Mouse (Mus musculus): Measurements from ENCODE around the gene Ror1.

Gene Ror1

GRCm38 (mm10) chr4:100393374-100394061, 297.9 kb downstream of the Ror1 start:
- DNase-seq, result no peak

- no peak for DNase-seq
Observed at GRCm38 (mm10) chr4:100395407-100395806, 299.8 kb downstream of the Ror1 start.

- DNase-seq, result no peak
Observed at GRCm38 (mm10) chr4:100398079-100398478, 302.5 kb downstream of the Ror1 start.

GRCm38 (mm10) chr4:100401078-100401477, 305.5 kb downstream of the Ror1 start:
- DNase-seq, result no peak

GRCm38 (mm10) chr4:100401581-100402470, 306.2 kb downstream of the Ror1 start:
- DNase-seq, result no peak

GRCm38 (mm10) chr4:100407261-100407874, 311.8 kb downstream of the Ror1 start:
- DNase-seq, result peak; percentile 66 to 79

- DNase-seq, result no peak
Observed at GRCm38 (mm10) chr4:100409521-100409920, 313.9 kb downstream of the Ror1 start.

- DNase-seq, result no peak
Observed at GRCm38 (mm10) chr4:100411841-100412539, 316.4 kb downstream of the Ror1 start.

- DNase-seq, result no peak
Observed at GRCm38 (mm10) chr4:100422756-100423155, 327.2 kb downstream of the Ror1 start.

GRCm38 (mm10) chr4:100426101-100426500, 330.5 kb downstream of the Ror1 start:
- DNase-seq, result no peak

- DNase-seq, result peak in 1 of 2 experiments; percentile 11
Observed at GRCm38 (mm10) chr4:100429371-100429900, 333.8 kb downstream of the Ror1 start.

GRCm38 (mm10) chr4:100435281-100436168, 339.9 kb downstream of the Ror1 start:
- no peak for DNase-seq

- DNase-seq, result no peak
Observed at GRCm38 (mm10) chr4:100436169-100436547, 340.6 kb downstream of the Ror1 start.

- DNase-seq, result no peak
Observed at GRCm38 (mm10) chr4:100446897-100447296, 351.3 kb downstream of the Ror1 start.

- no peak for DNase-seq
Observed at GRCm38 (mm10) chr4:100462493-100463120, 367.0 kb downstream of the Ror1 start.

- peak; percentile 65 to 76 for DNase-seq
Observed at GRCm38 (mm10) chr4:100478592-100479321, 383.2 kb downstream of the Ror1 start, which contains the start of gene Ube2u. TSS of gene Ube2u (plus strand) at chr4:100478849.

GRCm38 (mm10) chr4:100488447-100488846, 392.9 kb downstream of the Ror1 start:
- DNase-seq, result no peak
